Mouse (Mus musculus): Measurements from ENCODE around the gene 4933414I15Rik. TPM values are rescaled to one million over a fixed set of nuclear protein-coding genes. Genes with fewer than 3 reads are reported as not detected.

4933414I15Rik gene
- polyA plus RNA-seq (2015; fragmentation: Nextera tagmentation; extraction: Ambion mirVana), result not detected in 2 replicates

GRCm38 (mm10) chr11:50943506-50943905, at the start of gene 4933414I15Rik:
4933414I15Rik (minus strand) TSS chr11:50943765.

GRCm38 (mm10) chr11:50981667-50982066, 38.1 kb upstream of the 4933414I15Rik start, which contains the start of gene Olfr1377:
Olfr1377 (plus strand) TSS chr11:50981967.

DNA sequence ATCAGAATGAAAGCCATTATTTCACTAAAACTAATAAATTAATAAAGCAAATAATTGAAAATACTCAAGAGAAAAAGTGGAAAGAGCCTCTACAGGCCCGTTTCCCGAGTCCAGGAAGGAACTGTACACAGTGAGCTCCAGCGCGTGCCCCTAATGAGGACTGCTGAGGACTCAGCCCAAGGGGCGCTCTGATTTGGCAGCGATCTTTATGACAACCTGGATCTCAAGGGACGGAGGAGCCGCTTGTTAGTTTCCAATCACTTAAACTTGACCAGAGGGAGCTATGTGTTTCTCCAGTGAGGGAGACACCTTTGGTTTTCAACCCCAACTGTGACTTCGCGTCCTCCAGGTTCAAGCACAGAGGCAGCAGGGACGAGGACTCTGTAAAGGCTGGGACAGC, 22.7 kb upstream of the 4933414I15Rik start, which contains the start of gene Olfr1378:
Gene Olfr1378 (plus strand): TSS at position 301 of the 400 bp plus-strand sequence.

GRCm38 (mm10) chr11:50953665-50954064, 10.1 kb upstream of the 4933414I15Rik start, which contains the start of gene Prop1:
Prop1 (minus strand) TSS chr11:50953765.

DNA sequence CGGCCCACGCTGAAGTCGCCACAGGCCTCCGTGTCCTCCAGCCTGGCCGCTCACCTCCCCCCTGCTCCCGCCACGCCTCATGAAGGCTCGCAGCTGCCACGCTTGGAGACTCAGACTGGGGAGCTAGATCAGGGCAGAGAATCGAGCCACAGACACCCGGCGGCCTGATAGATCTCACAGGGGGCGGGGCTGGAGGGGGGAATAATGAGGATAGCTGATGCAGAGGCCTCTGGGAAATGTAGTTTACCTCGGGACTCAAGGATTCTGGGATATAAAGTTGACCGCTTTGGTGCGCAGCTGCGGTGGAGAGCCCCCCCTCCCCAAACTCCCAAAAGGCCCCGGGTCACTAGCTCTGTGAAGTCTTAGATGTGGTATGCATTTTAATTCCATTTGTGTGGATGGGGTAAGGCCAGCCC, 12.1 kb downstream of the 4933414I15Rik start, which contains the start of gene Zfp354b:
Gene Zfp354b (minus strand): TSS at position 183 of the 416 bp plus-strand sequence.

GRCm38 (mm10) chr11:50915671-50916320, 27.8 kb downstream of the 4933414I15Rik start, which contains the start of gene Zfp2:
Zfp2 (minus strand) TSS chr11:50916165.

Other genes with a start within 250 kb of the 4933414I15Rik start
- 7.7 and 7.9 TPM in 2 replicates for gene Zfp354c, start 116.0 kb downstream of the 4933414I15Rik start, polyA plus RNA-seq (2015; fragmentation: Nextera tagmentation; extraction: Ambion mirVana)
- gene Zfp879, start 102.2 kb downstream of the 4933414I15Rik start, polyA plus RNA-seq (2015; fragmentation: Nextera tagmentation; extraction: Ambion mirVana), result 0.63 and 0.91 TPM in 2 replicates
- not detected in 2 replicates for gene Grm6, start 93.1 kb downstream of the 4933414I15Rik start, polyA plus RNA-seq (2015; fragmentation: Nextera tagmentation; extraction: Ambion mirVana)
- gene Zfp454, start 56.1 kb downstream of the 4933414I15Rik start, polyA plus RNA-seq (2015; fragmentation: Nextera tagmentation; extraction: Ambion mirVana), result 1.4 and 2.1 TPM in 2 replicates
- gene Zfp2, start 27.6 kb downstream of the 4933414I15Rik start, polyA plus RNA-seq (2015; fragmentation: Nextera tagmentation; extraction: Ambion mirVana), result 2.6 and 4.4 TPM in 2 replicates
- gene Zfp354b, start 12.1 kb downstream of the 4933414I15Rik start, polyA plus RNA-seq (2015; fragmentation: Nextera tagmentation; extraction: Ambion mirVana), result 1.0 and 1.2 TPM in 2 replicates
- not detected in 2 replicates for gene Prop1, start 10.0 kb upstream of the 4933414I15Rik start, polyA plus RNA-seq (2015; fragmentation: Nextera tagmentation; extraction: Ambion mirVana)
- gene Olfr1378, start 22.8 kb upstream of the 4933414I15Rik start, polyA plus RNA-seq (2015; fragmentation: Nextera tagmentation; extraction: Ambion mirVana), result not detected in 2 replicates
- gene Olfr1377, start 38.2 kb upstream of the 4933414I15Rik start, polyA plus RNA-seq (2015; fragmentation: Nextera tagmentation; extraction: Ambion mirVana), result not detected in 2 replicates
- gene Olfr51, start 59.8 kb upstream of the 4933414I15Rik start, polyA plus RNA-seq (2015; fragmentation: Nextera tagmentation; extraction: Ambion mirVana), result not detected in 2 replicates
- gene Olfr54, start 70.5 kb upstream of the 4933414I15Rik start, polyA plus RNA-seq (2015; fragmentation: Nextera tagmentation; extraction: Ambion mirVana), result not detected in 2 replicates
- gene Olfr1375, start 104.3 kb upstream of the 4933414I15Rik start, polyA plus RNA-seq (2015; fragmentation: Nextera tagmentation; extraction: Ambion mirVana), result not detected in 2 replicates
- 4.1 TPM in 2 replicates for gene Zfp354a, start 115.5 kb upstream of the 4933414I15Rik start, polyA plus RNA-seq (2015; fragmentation: Nextera tagmentation; extraction: Ambion mirVana)

Measured in skeletal muscle tissue, postnatal 0 days (tissue).